Mouse (Mus musculus) CH12.LX (cell line): Measurements from ENCODE around the gene Tomm40.

Source experiments
- CTCF ChIP-seq, 2 experiments: IDR thresholded peaks in 1 of 2; conservative IDR thresholded peaks in 1 of 2; 2 replicates each; pipeline ENCODE4 v1.5.1; 2011 to 2012; ENCODE audit warnings: low read depth in 2 of 2, low read length in 2 of 2, improper control_type of control experiment in 1 of 2, inconsistent platforms in 1 of 2, mild to moderate bottlenecking in 1 of 2, moderate library complexity in 1 of 2
- JUN ChIP-seq: IDR thresholded peaks from 2 replicates; pipeline ENCODE4 v1.6.1; 2011; ENCODE audit warnings: low read depth, mild to moderate bottlenecking, low read length, improper control_type of control experiment, moderate library complexity; ENCODE audit not compliant: insufficient read depth
- SIN3A ChIP-seq: IDR thresholded peaks from 2 replicates; pipeline ENCODE4 v1.6.1; 2012; ENCODE audit warnings: low read length, improper control_type of control experiment, inconsistent platforms

GRCm38 (mm10) chr7:19685374-19685773 lies 29.9 kb downstream of the Tomm40 start:
- TF ChIP-seq SIN3A (no peak), CTCF (conservative IDR thresholded peaks at IDR 0.05 in 1 of 2, IDR thresholded peaks at IDR 0.05 in 1 of 2; ENCODE audit: low read depth in 2 of 2, low read length in 2 of 2) (no peak), JUN (no peak)
